Mouse (Mus musculus): ENCODE measurements around the gene Fam131c. TPM values are rescaled to one million over a fixed set of nuclear protein-coding genes. Genes with fewer than 3 reads are reported as not detected.

Fam131c gene
- polyA plus RNA-seq, 1 experiment from 2014 or later: 3.2 TPM

DNA sequence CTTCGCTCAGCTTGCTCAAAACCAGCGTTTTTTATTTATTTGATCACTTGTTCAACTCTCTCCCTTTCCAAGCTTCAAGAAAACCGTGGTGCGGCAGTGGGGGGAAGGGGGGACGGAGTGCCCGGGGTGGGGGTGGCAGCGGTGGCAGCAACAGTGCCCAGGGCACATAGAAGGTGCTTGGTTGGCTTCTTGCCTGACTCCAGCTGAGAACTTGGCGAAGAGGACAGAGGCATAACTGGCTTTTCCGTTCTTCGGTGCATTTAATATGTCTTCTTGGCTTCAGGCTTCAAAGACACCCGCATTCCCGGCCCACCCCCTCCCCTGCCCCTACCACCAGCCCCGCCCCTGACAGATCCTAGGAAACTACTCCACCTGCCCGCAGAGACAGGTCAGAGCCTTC is 64.6 kb downstream of the Fam131c start:
- ATAC-seq (ENCODE audit: insufficient read depth) (no peak), DNase-seq (no peak)
- no peaks in the 10 kb centered on the region for H3K36me3 ChIP-seq (ENCODE audit: insufficient read depth)
- no peak for TF ChIP-seq CTCF (IDR thresholded peaks at IDR 0.05; ENCODE audit: low read depth)
- H3K4me1 ChIP-seq (ENCODE audit: insufficient read depth): 0 out of 2 replicates have a peak, but pooled peaks cover under 1% of the 10 kb centered on the region
- H3K4me3 ChIP-seq (ENCODE audit: low read depth, low read length): no peak overlapping the region
- H3K9ac ChIP-seq: no peak overlapping the region
- no peak overlapping the region for H3K27ac ChIP-seq (ENCODE audit: low read depth)
- WGBS: 43% methylated on average over 14 of the region's 14 CpGs
- H3K4me2 ChIP-seq: no peak overlapping the region
- H3K9me3 ChIP-seq (ENCODE audit: low read depth, low read length): no peaks in the 10 kb centered on the region
- H3K27me3 ChIP-seq (ENCODE audit: insufficient read depth, low read length): no peaks in the 10 kb centered on the region

DNA sequence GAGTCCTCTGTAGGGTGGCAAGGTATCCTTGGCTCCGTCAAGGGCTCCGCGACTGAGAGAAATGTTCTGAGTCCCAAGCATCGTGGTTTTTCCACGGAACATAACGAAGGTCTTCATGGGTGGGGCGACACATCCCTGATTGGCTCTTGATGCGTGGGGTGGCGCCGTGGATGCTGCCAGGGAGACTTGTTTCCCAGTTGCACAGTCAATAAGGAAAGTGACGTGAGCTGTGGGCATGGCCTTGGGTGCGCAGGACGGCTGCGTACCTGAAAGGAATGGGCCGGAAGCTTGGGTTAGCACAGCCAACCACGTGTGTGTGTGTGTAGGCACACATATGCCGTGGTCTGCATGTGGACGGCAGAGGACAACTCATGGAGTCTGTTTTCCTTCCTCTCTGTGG is 65.2 kb downstream of the Fam131c start:
- ATAC-seq (ENCODE audit: insufficient read depth) (no peak), DNase-seq (no peak)
- Histone ChIP-seq H3K4me3 (ENCODE audit: low read depth, low read length) (no peak overlapping the region), H3K9ac (no peak overlapping the region), H3K27ac (ENCODE audit: low read depth) (no peak overlapping the region), H3K27me3 (ENCODE audit: insufficient read depth, low read length) (no peaks in the 10 kb centered on the region), H3K36me3 (ENCODE audit: insufficient read depth) (no peaks in the 10 kb centered on the region), H3K4me2 (no peak overlapping the region), H3K4me1 (ENCODE audit: insufficient read depth) (no peaks in the 10 kb centered on the region), H3K9me3 (ENCODE audit: low read depth, low read length) (no peaks in the 10 kb centered on the region)
- TF ChIP-seq CTCF (IDR thresholded peaks at IDR 0.05; ENCODE audit: low read depth): no peak
- WGBS: 78% methylated on average over 18 of the region's 18 CpGs

Small RNAs within 50 kb of the gene (microRNA-seq; reads per million reads assigned to microRNA genes)
- gene Gm25690 (ENCODE audit: borderline number of aligned reads): not detected

Other genes with a start within 250 kb of the Fam131c start
- gene Szrd1, start 228.4 kb upstream of the Fam131c start, polyA plus RNA-seq (2014; fragmentation: Nextera tagmentation; extraction: Ambion mirVana): 29.8 and 32.5 TPM in 2 replicates
- 28.1 and 28.6 TPM in 2 replicates for gene Fbxo42, start 220.3 kb upstream of the Fam131c start, polyA plus RNA-seq (2014; fragmentation: Nextera tagmentation; extraction: Ambion mirVana)
- 5.3 and 6.3 TPM in 2 replicates for gene Rsg1, start 154.3 kb upstream of the Fam131c start, polyA plus RNA-seq (2014; fragmentation: Nextera tagmentation; extraction: Ambion mirVana)
- 20.1 and 21.1 TPM in 2 replicates for gene Arhgef19, start 128.7 kb upstream of the Fam131c start, polyA plus RNA-seq (2014; fragmentation: Nextera tagmentation; extraction: Ambion mirVana)
- gene Epha2, start 67.0 kb upstream of the Fam131c start, polyA plus RNA-seq (2014; fragmentation: Nextera tagmentation; extraction: Ambion mirVana): 6.9 and 7.6 TPM in 2 replicates
- gene Clcnka, start 30.5 kb downstream of the Fam131c start, polyA plus RNA-seq (2014; fragmentation: Nextera tagmentation; extraction: Ambion mirVana): 0.31 and 0.80 TPM in 2 replicates
- not detected in 2 replicates for gene Clcnkb, start 47.8 kb downstream of the Fam131c start, polyA plus RNA-seq (2014; fragmentation: Nextera tagmentation; extraction: Ambion mirVana)
- gene Hspb7, start 52.6 kb downstream of the Fam131c start, polyA plus RNA-seq (2014; fragmentation: Nextera tagmentation; extraction: Ambion mirVana): 0.80 and 3.2 TPM in 2 replicates
- not detected in 2 replicates for gene Srarp, start 67.9 kb downstream of the Fam131c start, polyA plus RNA-seq (2014; fragmentation: Nextera tagmentation; extraction: Ambion mirVana)
- 27.2 and 30.6 TPM in 2 replicates for gene Zbtb17, start 76.4 kb downstream of the Fam131c start, polyA plus RNA-seq (2014; fragmentation: Nextera tagmentation; extraction: Ambion mirVana)
- gene Spen, start 170.4 kb downstream of the Fam131c start, polyA plus RNA-seq (2014; fragmentation: Nextera tagmentation; extraction: Ambion mirVana): 15.4 and 15.9 TPM in 2 replicates
- gene Fblim1, start 237.9 kb downstream of the Fam131c start, polyA plus RNA-seq (2014; fragmentation: Nextera tagmentation; extraction: Ambion mirVana): 83.6 and 89.2 TPM in 2 replicates